Mouse (Mus musculus) brown adipose tissue, adult 24 weeks (tissue): Measurements from ENCODE around the gene Sparc. TPM values are rescaled to one million over a fixed set of nuclear protein-coding genes. Genes with fewer than 3 reads are reported as not detected.

ENCODE experiments used
- H3K27ac ChIP-seq: fragments of 200-500 bp; replicated peaks from 2 replicates; pipeline ENCODE4 v1.5.1; 2012; ENCODE audit warnings: low read depth, mild to moderate bottlenecking, low read length
- H3K4me1 ChIP-seq: fragments of 200-500 bp; 2 replicates; pipeline ENCODE4 v1.6.1; 2012; ENCODE audit warnings: low read length, mixed read lengths; ENCODE audit not compliant: control insufficient read depth, insufficient read depth, insufficient read length
- H3K4me3 ChIP-seq: fragments of 200-500 bp; 2 replicates; pipeline ENCODE4 v1.5.1; 2012; ENCODE audit warnings: low read depth, mild to moderate bottlenecking, low read length, moderate library complexity; ENCODE audit not compliant: insufficient read depth
- polyA plus RNA-seq: library from polyadenylated mRNA; stranded (reverse); fragments of >200 nt; gene quantifications from 2 replicates; pipeline ENCODE4 v1.2.4, GENCODE M21; 2012; ENCODE audit not compliant: missing spikeins, insufficient read depth, insufficient read length

Gene Sparc
- polyA plus RNA-seq, 1 experiment: 804 TPM

- Histone ChIP-seq H3K27ac (0 out of 2 replicates have a peak overlapping the region, but pooled peaks have one; percentile 8), H3K4me1 (peaks cover 34% of the 10 kb centered on the region), H3K4me3 (no peak overlapping the region)
Observed at GRCm38 (mm10) chr11:55455166-55455565, 32.2 kb upstream of the Sparc start.

- peaks cover 31% of the 10 kb centered on the region for H3K4me1 ChIP-seq
- H3K27ac ChIP-seq: peak overlapping the region; percentile 93
- no peak overlapping the region for H3K4me3 ChIP-seq
Observed at GRCm38 (mm10) chr11:55453640-55454039, 30.7 kb upstream of the Sparc start.

- H3K4me1 ChIP-seq: peaks cover 25% of the 10 kb centered on the region
- peak overlapping the region; percentile 81 for H3K27ac ChIP-seq
- no peak overlapping the region for H3K4me3 ChIP-seq
Observed at GRCm38 (mm10) chr11:55450311-55450710, 27.3 kb upstream of the Sparc start.

- H3K4me3 ChIP-seq: no peak overlapping the region
- peak overlapping the region; percentile 81 for H3K27ac ChIP-seq
- peaks cover 22% of the 10 kb centered on the region for H3K4me1 ChIP-seq
Observed at GRCm38 (mm10) chr11:55449531-55449930, 26.5 kb upstream of the Sparc start.

- peaks cover 11% of the 10 kb centered on the region for H3K4me1 ChIP-seq
- no peak overlapping the region for H3K27ac ChIP-seq
- no peak overlapping the region for H3K4me3 ChIP-seq
Observed at GRCm38 (mm10) chr11:55446579-55446978, 23.6 kb upstream of the Sparc start.

GRCm38 (mm10) chr11:55444772-55445171 is 21.8 kb upstream of the Sparc start:
- H3K4me1 ChIP-seq: peaks cover 11% of the 10 kb centered on the region
- H3K4me3 ChIP-seq: no peak overlapping the region
- H3K27ac ChIP-seq: no peak overlapping the region

- Histone ChIP-seq H3K4me1 (0 out of 2 replicates have a peak, but pooled peaks cover 2% of the 10 kb centered on the region), H3K27ac (no peak overlapping the region)
Observed at GRCm38 (mm10) chr11:55439718-55440117, 16.7 kb upstream of the Sparc start.

GRCm38 (mm10) chr11:55438031-55438430 is 15.0 kb upstream of the Sparc start:
- no peaks in the 10 kb centered on the region for H3K4me1 ChIP-seq
- H3K27ac ChIP-seq: no peak overlapping the region
- H3K4me3 ChIP-seq: no peak overlapping the region

More at GRCm38 (mm10) chr11:55439718-55440117, 16.7 kb upstream of the Sparc start:
- H3K4me3 ChIP-seq: no peak overlapping the region

- no peak overlapping the region for H3K4me3 ChIP-seq
- H3K4me1 ChIP-seq: no peaks in the 10 kb centered on the region
- no peak overlapping the region for H3K27ac ChIP-seq
Observed at GRCm38 (mm10) chr11:55436089-55436488, 13.1 kb upstream of the Sparc start.

- Histone ChIP-seq H3K27ac (no peak overlapping the region), H3K4me3 (no peak overlapping the region), H3K4me1 (peaks cover 5% of the 10 kb centered on the region)
Observed at GRCm38 (mm10) chr11:55432981-55433380, 10.0 kb upstream of the Sparc start.

- Histone ChIP-seq H3K4me1 (peaks cover 8% of the 10 kb centered on the region), H3K4me3 (no peak overlapping the region), H3K27ac (no peak overlapping the region)
Observed at GRCm38 (mm10) chr11:55429973-55430372, 7.0 kb upstream of the Sparc start.

GRCm38 (mm10) chr11:55428186-55429012 is 5.4 kb upstream of the Sparc start:
- Histone ChIP-seq H3K4me3 (no peak overlapping the region), H3K27ac (peak overlapping the region; percentile 94), H3K4me1 (peaks cover 17% of the 10 kb centered on the region)

- peaks cover 21% of the 10 kb centered on the region for H3K4me1 ChIP-seq
- no peak overlapping the region for H3K4me3 ChIP-seq
- H3K27ac ChIP-seq: peak overlapping the region; percentile 57
Observed at GRCm38 (mm10) chr11:55424746-55425360, 1.9 kb upstream of the Sparc start.

- Histone ChIP-seq H3K4me3 (no peak overlapping the region), H3K4me1 (peaks cover 21% of the 10 kb centered on the region), H3K27ac (peak overlapping the region; percentile 10; the same call in 1 of the 2 replicates)
Observed at GRCm38 (mm10) chr11:55423756-55424155, 773 bp upstream of the Sparc start.

GRCm38 (mm10) chr11:55419678-55420307 is 3.2 kb downstream of the Sparc start:
- peaks cover 15% of the 10 kb centered on the region; the same call in 1 of the 2 replicates for H3K4me1 ChIP-seq
- peak overlapping the region; percentile 75 for H3K4me3 ChIP-seq
- peak overlapping the region; percentile 95 for H3K27ac ChIP-seq
